Mouse (Mus musculus) heart, embryonic 11.5 days (tissue): ENCODE measurements around the gene Ccdc43. TPM values are rescaled to one million over a fixed set of nuclear protein-coding genes. Genes with fewer than 3 reads are reported as not detected.
"Not testable (repeated sequence)": the region's sequence is repeated elsewhere in the genome, so short reads cannot be mapped to it uniquely, and the experiment has no call there.

Source experiments
- ATAC-seq: fragments of 200-750 bp; cut with Nextera tagmentation; replicated peaks from 2 replicates; pipeline ENCODE4 v1.8.0; 2017; ENCODE audit warnings: moderate library complexity; ENCODE audit not compliant: insufficient number of reproducible peaks, low FRiP score, low TSS enrichment
- H3K27ac ChIP-seq: fragments of 300-500 bp; sonication (generic); 2 replicates; pipeline ENCODE4 v1.5.1; 2014; ENCODE audit warnings: mild to moderate bottlenecking, low read depth, low read length
- H3K27me3 ChIP-seq: fragments of 300-500 bp; sonication (generic); 2 replicates; pipeline ENCODE4 v1.6.1; 2014; ENCODE audit warnings: mild to moderate bottlenecking, low read length, mixed read lengths; ENCODE audit not compliant: control insufficient read depth, insufficient read depth
- H3K36me3 ChIP-seq: fragments of 300-500 bp; sonication (generic); 2 replicates; pipeline ENCODE4 v1.6.1; 2014; ENCODE audit warnings: mild to moderate bottlenecking, low read length, moderate library complexity, mixed read lengths; ENCODE audit not compliant: control insufficient read depth, insufficient read depth
- H3K4me1 ChIP-seq: fragments of 300-500 bp; sonication (generic); 2 replicates; pipeline ENCODE4 v1.6.1; 2014; ENCODE audit warnings: low read length; ENCODE audit not compliant: control insufficient read depth, insufficient read depth
- H3K4me2 ChIP-seq: fragments of 300-500 bp; sonication (generic); 2 replicates; pipeline ENCODE4 v1.6.1; 2014; ENCODE audit warnings: mild to moderate bottlenecking, moderate library complexity
- H3K4me3 ChIP-seq: fragments of 300-500 bp; sonication (generic); 2 replicates; pipeline ENCODE4 v1.5.1; 2014; ENCODE audit warnings: low read depth, low read length
- H3K9ac ChIP-seq: fragments of 300-500 bp; sonication (generic); 2 replicates; pipeline ENCODE4 v1.6.1; 2014; ENCODE audit warnings: mild to moderate bottlenecking, low read depth, low read length, moderate library complexity
- H3K9me3 ChIP-seq: fragments of 300-500 bp; sonication (generic); replicated peaks from 2 replicates; pipeline ENCODE4 v1.6.1; 2016; ENCODE audit warnings: low read length; ENCODE audit not compliant: control insufficient read depth
- whole genome bisulfite sequencing: fragments of 180-500 bp; shearing (Covaris S2); extraction: QIAGEN DNeasy Blood & Tissue Kit; methylation state at CpG from one replicate; pipeline ENCODE4 v1.1.7; 2014; ENCODE audit not compliant: insufficient replicate concordance; 5-methylcytosine and 5-hydroxymethylcytosine counted together
- polyA plus RNA-seq: library from polyadenylated mRNA; unstranded; fragments of >200 nt; fragmentation: Nextera tagmentation; extraction: Ambion mirVana; gene quantifications from 2 replicates; pipeline ENCODE4 v1.2.1, GENCODE M21; 2014

The Ccdc43 gene
- polyA plus RNA-seq, 1 experiment from 2014 or later = 39.5 TPM

DNA sequence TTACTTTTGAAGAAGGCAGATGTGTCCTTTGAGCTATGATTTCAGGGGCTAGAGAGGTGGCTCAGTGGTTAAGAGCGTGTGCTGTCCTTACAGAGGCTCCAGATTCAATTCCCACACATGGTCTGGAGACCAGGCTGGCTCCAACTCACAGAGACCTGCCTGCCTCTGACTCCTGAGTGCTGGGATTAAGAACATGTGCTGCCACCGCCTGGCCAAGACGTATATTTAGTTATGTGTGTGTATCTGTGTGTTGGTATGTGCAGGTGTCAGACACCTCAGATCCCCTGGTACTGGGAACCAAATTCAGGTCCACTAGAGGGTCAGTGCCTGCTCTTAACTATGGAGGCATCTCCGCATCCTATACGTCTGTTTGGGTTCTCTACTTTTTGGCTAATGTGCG, 37.4 kb upstream of the Ccdc43 start:
- no peak overlapping the region for H3K4me3 ChIP-seq
- no peaks in the 10 kb centered on the region for H3K9me3 ChIP-seq
- no peak overlapping the region for H3K4me2 ChIP-seq
- no peak overlapping the region for H3K9ac ChIP-seq
- no peaks in the 10 kb centered on the region for H3K36me3 ChIP-seq
- H3K27me3 ChIP-seq = peaks cover 5% of the 10 kb centered on the region; the same call in 1 of the 2 replicates
- H3K4me1 ChIP-seq = peaks cover 4% of the 10 kb centered on the region
- 85% methylated on average over 6 of the region's 6 CpGs for WGBS
- H3K27ac ChIP-seq = no peak overlapping the region
- ATAC-seq = no peak

DNA sequence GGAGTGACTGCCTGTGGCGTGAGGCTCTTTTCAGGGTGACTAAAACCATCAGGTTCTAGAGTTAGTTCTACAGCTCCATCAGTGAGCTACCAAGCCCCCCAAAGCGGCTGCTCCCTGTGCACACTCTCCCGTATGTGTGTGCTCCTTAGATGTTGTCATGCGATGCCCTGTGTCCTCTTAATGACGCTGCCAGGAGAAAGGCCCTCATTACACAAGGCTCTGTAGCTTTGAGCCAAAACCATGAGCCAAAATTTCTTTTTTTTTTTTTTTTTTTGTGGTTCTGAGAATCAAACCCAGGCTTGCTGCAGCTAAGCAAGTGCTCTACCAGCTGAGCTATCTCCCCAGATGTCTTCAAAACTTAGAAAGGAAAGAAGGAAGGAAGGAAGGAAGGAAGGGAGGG, 35.6 kb upstream of the Ccdc43 start:
- Histone ChIP-seq H3K27me3 (peaks cover 4% of the 10 kb centered on the region; the same call in 1 of the 2 replicates), H3K4me1 (no peaks in the 10 kb centered on the region), H3K9ac (no peak overlapping the region), H3K9me3 (no peaks in the 10 kb centered on the region), H3K27ac (no peak overlapping the region), H3K36me3 (no peaks in the 10 kb centered on the region), H3K4me3 (no peak overlapping the region), H3K4me2 (no peak overlapping the region)
- WGBS = 67% methylated on average over 5 of the region's 5 CpGs
- ATAC-seq = no peak

DNA sequence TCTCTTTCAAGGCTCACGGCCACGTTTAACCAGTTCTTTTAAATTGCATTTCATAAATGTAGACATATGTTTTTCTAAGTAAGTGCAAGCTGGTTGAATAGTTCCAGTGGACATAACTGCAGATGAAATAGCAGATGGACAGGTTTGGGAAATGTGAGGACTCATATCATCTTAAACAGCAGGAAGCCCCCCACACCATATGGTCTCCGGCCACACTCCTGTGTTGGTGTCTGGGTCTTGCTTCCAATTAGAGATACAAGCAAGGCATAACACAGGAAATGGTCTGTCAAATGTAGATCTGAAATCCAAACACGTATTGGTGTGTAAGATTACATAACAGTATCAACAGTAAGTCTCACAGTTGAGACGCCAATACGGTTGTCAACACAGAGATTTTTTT, 33.8 kb upstream of the Ccdc43 start:
- no peak overlapping the region for H3K27ac ChIP-seq
- no peak overlapping the region for H3K4me2 ChIP-seq
- H3K9ac ChIP-seq = no peak overlapping the region
- H3K4me3 ChIP-seq = no peak overlapping the region
- H3K36me3 ChIP-seq = no peaks in the 10 kb centered on the region
- H3K4me1 ChIP-seq = no peaks in the 10 kb centered on the region
- ATAC-seq = no peak
- 77% methylated on average over 6 of the region's 6 CpGs for WGBS
- H3K27me3 ChIP-seq = no peaks in the 10 kb centered on the region
- H3K9me3 ChIP-seq = no peaks in the 10 kb centered on the region

DNA sequence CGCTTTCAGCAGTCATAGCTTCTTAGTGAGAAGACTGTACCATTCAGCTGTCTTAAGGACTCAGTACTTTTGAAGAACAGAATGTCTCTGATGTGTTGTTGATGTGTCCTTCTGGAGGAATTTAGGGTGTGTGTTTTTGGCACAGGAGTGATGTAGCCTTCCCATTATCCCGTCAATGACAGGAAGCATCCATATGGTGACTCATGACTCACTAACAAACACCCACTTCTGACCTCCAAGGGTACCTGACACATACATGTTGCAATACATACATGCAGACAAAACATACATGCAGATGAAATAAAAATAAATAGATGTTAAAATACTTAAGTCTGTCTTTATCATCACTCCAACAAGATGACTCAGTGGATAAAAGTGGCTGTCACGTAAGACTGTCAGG, 32.3 kb upstream of the Ccdc43 start:
- Histone ChIP-seq H3K4me2 (no peak overlapping the region), H3K27ac (no peak overlapping the region), H3K9ac (no peak overlapping the region), H3K4me3 (no peak overlapping the region), H3K4me1 (no peaks in the 10 kb centered on the region), H3K27me3 (no peaks in the 10 kb centered on the region; the same call in 1 of the 2 replicates), H3K9me3 (no peaks in the 10 kb centered on the region), H3K36me3 (no peaks in the 10 kb centered on the region)
- ATAC-seq = no peak
- 73% methylated on average over 3 of the region's 3 CpGs for WGBS

DNA sequence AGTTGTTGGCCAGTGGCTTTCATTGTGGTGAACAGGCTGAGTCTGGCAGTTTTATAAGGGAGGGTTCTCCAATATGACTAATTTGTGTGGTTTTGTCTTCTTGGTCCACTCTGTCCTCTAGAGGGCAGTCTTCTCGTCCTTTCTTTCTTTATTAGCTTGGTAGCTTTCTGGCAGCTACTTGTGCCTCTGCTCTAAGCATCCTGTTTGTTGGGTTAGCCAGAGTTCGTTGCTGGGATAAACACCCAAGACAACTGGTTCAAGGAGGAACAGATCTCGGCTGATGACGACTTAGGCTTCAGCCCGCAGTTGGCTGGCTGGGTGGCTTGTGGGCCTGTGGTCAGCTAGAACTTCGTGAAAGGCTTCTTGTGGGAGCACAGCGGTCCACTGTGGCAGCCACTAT, 31.0 kb upstream of the Ccdc43 start:
- H3K27me3 ChIP-seq = no peaks in the 10 kb centered on the region; the same call in 1 of the 2 replicates
- H3K4me1 ChIP-seq = no peaks in the 10 kb centered on the region
- 38% methylated on average over 7 of the region's 7 CpGs for WGBS
- H3K4me2 ChIP-seq = no peak overlapping the region
- no peak for ATAC-seq
- no peak overlapping the region for H3K9ac ChIP-seq
- H3K36me3 ChIP-seq = no peaks in the 10 kb centered on the region
- H3K9me3 ChIP-seq = no peaks in the 10 kb centered on the region
- no peak overlapping the region for H3K4me3 ChIP-seq
- H3K27ac ChIP-seq = no peak overlapping the region

DNA sequence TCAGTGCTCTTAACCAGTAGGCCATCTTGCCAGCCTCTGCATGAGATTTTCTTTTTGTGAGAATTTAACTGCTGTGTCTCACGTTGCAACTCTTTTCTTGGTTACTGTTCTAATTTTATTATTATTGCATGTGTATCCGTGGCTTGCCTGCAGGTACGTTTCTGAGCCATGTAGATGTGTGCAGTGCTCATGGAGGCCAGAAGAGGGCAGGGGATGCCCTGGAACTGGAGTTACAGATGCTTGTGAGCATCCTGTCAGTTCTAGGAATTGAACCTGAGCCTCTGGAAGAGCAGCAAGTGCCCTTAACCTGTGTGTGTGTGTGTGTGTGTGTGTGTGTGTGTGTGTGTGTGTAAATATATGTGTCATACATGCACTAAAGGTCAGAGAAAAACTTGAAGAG, 28.0 kb upstream of the Ccdc43 start:
- Histone ChIP-seq H3K4me2 (no peak overlapping the region), H3K27ac (no peak overlapping the region), H3K9me3 (no peaks in the 10 kb centered on the region), H3K4me3 (no peak overlapping the region), H3K27me3 (no peaks in the 10 kb centered on the region; the same call in 1 of the 2 replicates), H3K36me3 (no peaks in the 10 kb centered on the region), H3K4me1 (no peaks in the 10 kb centered on the region), H3K9ac (no peak overlapping the region)
- 28% methylated on average over 3 of the region's 3 CpGs for WGBS
- ATAC-seq = no peak

DNA sequence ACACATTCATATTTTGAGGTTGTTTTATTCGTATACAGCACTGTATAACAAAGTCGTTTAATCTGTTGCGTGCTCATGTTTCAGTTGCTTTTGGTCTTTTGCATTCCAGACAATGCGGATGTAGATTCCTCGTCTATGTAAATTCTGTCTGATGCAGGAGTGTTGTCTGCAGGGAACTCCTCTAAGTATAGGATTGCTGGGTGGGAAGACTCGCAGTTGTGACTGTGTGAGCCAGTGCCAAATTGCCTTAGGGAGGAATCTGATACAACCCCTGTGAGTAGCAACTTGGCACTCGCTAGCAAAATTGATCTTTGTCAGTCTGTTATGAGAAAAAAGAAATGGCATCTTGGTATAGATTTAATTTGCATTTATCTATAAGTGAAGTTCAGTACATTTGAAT, 18.6 kb upstream of the Ccdc43 start:
- 68% methylated on average over 7 of the region's 7 CpGs for WGBS
- no peaks in the 10 kb centered on the region for H3K4me1 ChIP-seq
- H3K27me3 ChIP-seq = no peaks in the 10 kb centered on the region
- H3K36me3 ChIP-seq = no peaks in the 10 kb centered on the region
- H3K9me3 ChIP-seq = no peaks in the 10 kb centered on the region
- no peak overlapping the region for H3K27ac ChIP-seq
- no peak overlapping the region for H3K4me2 ChIP-seq
- no peak overlapping the region for H3K4me3 ChIP-seq
- no peak for ATAC-seq
- no peak overlapping the region for H3K9ac ChIP-seq

DNA sequence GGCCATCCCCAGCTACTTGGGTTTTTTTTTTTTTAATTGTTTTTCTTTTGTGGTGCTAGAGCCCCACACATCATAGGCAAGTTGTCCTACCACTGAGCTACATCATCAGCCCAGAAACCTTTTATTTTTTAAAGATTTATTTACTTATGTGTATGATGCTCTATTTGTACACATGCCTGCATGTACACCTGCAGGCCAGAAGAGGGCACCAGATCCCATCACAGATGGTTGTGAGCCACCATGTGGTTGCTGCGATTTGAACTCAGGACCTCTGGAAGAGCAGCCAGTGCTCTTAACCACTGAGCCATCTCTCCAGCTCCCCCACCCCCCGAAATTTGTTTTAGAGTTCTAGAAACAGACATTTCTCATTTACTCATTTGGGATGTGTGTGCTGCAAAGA, 17.0 kb upstream of the Ccdc43 start:
- not testable (repeated sequence) for H3K36me3 ChIP-seq, H3K4me2 ChIP-seq, H3K4me1 ChIP-seq, H3K27ac ChIP-seq, H3K4me3 ChIP-seq, H3K9me3 ChIP-seq, H3K27me3 ChIP-seq, ATAC-seq, H3K9ac ChIP-seq
- WGBS = 77% methylated on average over 2 of the region's 2 CpGs

DNA sequence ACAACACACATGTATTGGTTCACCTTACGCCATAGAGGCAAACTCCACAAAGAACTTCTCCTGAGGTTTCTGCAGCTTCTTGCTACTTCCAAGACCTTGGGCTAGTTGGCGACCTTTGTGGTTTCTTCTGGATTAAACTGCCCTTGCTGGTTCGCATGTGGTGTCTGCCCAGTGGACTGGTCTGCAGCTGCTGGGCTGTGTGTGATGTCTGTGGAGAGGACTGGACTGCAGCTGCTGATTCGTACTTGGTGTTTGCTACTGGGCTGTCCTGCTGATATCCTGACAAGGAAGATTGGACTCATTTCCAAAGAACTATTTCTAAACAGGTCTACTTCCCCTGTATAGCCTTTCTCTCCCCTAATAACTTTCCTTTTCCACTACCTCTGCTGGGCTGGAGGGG, 14.8 kb upstream of the Ccdc43 start:
- Histone ChIP-seq H3K4me1 (no peaks in the 10 kb centered on the region), H3K9ac (no peak overlapping the region), H3K36me3 (no peaks in the 10 kb centered on the region), H3K4me3 (no peak overlapping the region), H3K27ac (no peak overlapping the region), H3K4me2 (no peak overlapping the region), H3K9me3 (no peaks in the 10 kb centered on the region), H3K27me3 (no peaks in the 10 kb centered on the region; the same call in 1 of the 2 replicates)
- 81% methylated on average over 4 of the region's 4 CpGs for WGBS
- no peak for ATAC-seq
